Mouse (Mus musculus): ENCODE data around the gene Gm6793.

The Gm6793 gene

DNA sequence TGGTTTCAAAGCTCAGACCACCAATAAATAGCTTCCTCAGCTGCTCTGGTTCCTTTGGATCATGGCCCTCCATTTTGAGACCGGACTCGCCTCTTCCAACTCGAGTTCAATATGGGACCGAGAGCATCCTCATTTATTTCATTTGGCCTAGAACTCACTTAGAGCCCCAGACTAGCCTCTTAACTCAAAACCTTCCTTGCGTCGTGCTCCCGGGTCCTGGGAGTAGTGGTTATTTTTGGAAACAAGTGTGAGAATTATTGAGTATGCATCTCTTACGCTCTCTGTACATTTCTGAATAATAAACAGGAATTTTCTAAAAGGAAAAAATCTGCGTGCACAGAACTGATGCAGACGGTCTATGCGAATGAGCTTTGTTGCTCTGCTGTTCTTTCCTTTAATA is at the start of gene Gm6793:
Gene Gm6793, minus strand, starts transcription at position 101 of the 400 bp plus-strand sequence.
- in situ Hi-C loops (cut with MboI; ENCODE audit: unreplicated experiment in 2 of 2) = loop anchor here in 1 of 2 experiments (25.0 kb wide), 1 partner anchor 503 kb away; the partner anchor contains the start of gene Wdr59

DNA sequence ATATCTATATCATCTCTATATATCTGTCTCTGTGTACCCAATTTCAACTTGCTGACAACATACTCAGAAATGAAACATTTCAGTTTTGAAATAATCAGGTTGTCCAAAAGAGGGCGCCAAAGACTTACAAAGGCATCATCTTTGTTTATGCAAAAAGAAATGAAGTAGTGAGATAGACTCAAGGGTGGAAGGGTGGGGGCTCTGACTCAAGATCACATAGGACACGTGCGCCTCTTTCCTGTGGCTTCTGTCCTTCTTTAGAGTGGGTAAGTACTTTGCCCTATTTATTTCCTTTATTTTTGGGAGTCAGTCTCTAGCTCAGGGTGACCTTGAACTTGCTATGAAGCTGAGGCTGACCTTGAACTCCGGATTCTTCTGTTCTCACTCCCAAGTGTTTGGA is 46.5 kb upstream of the Gm6793 start:
- in situ Hi-C loops (cut with MboI; ENCODE audit: unreplicated experiment in 2 of 2) = loop anchor here in 1 of 2 experiments (5.0 kb wide), 1 partner anchor 1921 kb away; no protein-coding TSS in a partner anchor

DNA sequence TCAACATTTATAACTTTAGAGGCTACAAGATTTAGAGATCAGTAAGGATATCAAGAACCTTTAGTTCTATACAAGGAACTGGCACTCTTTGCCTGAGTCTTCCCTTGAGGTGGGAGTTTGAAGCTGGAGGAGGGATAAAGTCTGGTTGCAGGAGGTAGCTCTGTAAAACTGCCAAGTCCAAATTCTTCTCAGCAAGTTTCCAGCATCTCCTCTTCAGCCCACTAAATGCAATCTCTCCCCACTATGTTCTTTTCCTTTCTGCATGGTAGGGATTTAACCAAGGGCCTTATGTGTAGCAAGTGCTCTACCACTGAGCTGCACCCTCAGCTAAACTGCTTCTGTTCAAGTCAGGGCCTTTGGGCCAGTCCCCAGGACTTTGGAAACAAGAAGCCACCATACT is 39.6 kb upstream of the Gm6793 start:
- in situ Hi-C loops (cut with MboI; ENCODE audit: unreplicated experiment in 2 of 2) = no loop called here

DNA sequence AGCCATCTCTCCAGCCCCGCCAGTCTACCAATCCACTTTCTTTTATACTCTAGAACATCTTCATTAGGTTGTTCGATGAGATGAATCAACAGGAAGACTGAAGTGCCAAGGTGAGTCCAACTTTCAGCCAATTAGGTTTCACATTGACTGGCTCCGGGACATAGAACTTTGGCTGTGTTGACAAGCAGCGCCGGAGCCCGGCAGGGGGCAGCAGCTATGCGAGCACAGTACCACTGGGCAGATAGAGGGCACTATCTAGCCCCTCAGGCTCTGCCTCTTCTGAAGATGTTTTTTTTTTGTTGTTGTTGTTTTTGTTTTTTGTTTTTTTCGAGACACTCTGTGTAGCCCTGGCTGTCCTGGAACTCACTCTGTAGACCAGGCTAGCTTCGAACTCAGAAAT is 36.7 kb upstream of the Gm6793 start:
- in situ Hi-C loops (cut with MboI; ENCODE audit: unreplicated experiment in 2 of 2) = no loop called here

DNA sequence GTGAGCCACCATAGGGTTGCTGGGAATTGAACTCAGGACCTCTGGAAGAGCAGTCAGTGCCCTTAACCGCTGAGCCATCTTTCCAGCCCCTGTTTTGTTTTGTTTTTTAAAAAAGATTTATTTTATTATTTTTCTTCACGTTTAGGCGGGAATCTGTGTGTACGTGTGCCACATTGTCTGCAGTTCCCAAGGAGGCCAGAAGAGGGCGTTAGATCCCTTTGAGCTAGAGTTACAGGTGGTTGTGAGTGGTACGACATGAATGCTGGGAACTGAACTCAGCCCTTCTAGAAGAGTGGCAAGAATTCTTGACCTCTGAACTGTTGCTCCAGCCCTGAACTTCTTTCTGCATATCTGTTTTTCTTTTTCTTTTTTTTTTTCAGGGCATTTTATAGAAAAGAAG is 35.1 kb upstream of the Gm6793 start:
- in situ Hi-C loops (cut with MboI; ENCODE audit: unreplicated experiment in 2 of 2) = loop anchor here (5.0 to 25.0 kb wide), 3 partner anchors 713 to 1932 kb away; partner anchors contain the start of gene Mlkl (in 1 of the 2)

DNA sequence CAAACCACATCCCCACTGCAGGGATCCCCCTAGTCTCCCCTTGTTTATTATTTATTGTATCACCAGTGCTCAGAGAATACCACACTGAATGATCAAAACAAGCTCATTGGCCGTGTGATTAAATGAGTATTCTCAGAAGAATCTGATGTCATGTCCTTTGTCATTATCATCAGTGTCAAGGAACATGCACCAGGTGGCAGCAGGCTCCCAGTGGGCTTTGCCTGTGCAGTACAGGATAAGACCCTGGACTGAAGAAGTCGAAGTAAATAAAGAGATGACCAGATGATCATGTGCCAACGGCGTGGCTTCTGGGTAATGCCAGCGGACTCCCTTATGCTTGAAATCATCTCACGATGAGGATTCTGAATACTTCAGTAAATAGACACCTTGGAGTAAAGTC is 33.5 kb upstream of the Gm6793 start:
- in situ Hi-C loops (cut with MboI; ENCODE audit: unreplicated experiment in 2 of 2) = loop anchor here (5.0 to 25.0 kb wide), 3 partner anchors 711 to 1934 kb away; partner anchors contain the start of gene Mlkl (in 1 of the 2)

DNA sequence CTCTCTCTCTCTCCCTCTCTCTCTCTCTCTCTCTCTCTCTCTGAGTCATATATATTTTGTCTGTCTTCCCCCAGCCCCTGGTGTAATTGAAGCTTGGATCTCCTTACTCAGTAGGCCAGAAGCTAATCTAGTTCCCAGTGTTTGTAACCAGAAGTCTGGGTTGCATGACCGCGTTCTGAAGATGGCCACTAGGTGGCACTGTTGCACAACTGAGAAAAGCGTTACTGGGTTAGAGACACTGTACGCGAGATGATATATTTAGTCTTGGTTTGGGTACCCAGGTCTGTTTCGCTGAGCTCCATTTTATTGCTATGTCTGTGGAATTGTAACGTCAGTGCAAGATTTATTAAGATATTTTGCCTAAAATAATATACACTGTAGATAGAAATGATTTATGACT is 31.1 kb upstream of the Gm6793 start:
- in situ Hi-C loops (cut with MboI; ENCODE audit: unreplicated experiment in 2 of 2) = loop anchor here (5.0 to 25.0 kb wide), 3 partner anchors 709 to 1936 kb away; partner anchors contain the start of gene Mlkl (in 1 of the 2)

DNA sequence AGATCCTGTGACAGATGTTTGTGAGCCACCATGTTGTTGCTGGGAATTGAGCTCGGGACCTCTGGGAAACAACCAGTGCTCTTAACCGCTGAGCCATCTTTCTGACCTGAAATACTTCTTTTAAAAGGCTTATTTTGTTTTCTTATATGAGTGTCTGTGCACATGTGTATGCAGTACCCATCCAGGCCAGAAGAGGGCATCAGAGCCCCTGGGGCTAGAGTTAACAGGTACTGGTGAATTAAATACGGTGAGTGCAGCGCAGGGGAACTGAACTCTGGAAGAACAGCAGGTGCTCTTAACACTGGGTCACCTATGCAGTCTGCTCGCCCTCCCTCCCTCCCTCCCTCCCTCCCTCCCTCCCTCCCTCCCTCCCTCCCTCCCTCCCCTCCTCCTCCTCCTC is 30.3 kb upstream of the Gm6793 start:
- in situ Hi-C loops (cut with MboI; ENCODE audit: unreplicated experiment in 2 of 2) = loop anchor here (5.0 to 25.0 kb wide), 3 partner anchors 708 to 1937 kb away; partner anchors contain the start of gene Mlkl (in 1 of the 2)

DNA sequence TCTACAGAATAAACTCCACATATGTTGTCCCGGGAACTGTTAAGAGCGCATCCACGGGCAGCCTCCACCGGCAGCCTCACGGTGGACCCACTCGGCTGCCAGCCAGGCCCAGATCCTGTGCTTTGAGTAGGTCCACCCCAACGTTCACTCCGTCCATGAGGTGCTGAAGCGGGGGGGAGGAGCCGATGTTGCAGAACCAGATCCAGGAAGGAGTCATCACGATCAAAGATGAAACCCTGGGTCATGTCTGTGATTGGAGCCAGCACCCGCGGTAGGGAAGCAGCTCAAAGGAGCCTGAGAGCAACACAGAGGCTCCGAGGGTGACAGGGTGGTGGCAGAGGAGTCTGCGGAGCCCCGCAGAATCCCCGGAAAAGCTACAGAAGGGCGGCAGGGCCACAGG is 22.7 kb upstream of the Gm6793 start:
- in situ Hi-C loops (cut with MboI; ENCODE audit: unreplicated experiment in 2 of 2) = loop anchor here in 1 of 2 experiments (25.0 kb wide), 1 partner anchor 700 kb away; the partner anchor contains the start of gene Mlkl

DNA sequence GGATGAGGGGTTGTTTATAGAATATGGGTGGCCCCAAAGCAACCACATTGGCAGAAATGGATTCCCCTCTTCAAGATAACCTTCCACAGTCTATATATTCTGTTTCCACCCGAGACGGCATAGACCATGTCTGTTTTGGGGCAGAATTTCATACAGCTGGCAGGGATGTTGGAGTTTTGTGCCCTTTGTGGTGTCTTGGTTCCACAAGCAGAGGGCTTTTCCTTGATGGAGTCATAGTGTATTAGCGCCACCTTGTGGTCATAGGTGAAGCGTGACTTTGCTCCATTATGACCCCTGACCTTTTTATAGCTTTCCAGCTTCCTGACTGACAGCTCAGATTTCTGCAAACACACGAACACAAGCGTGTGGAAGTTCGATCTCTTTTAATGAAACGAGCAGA is 19.8 kb upstream of the Gm6793 start:
- in situ Hi-C loops (cut with MboI; ENCODE audit: unreplicated experiment in 2 of 2) = loop anchor here (5.0 to 25.0 kb wide), 5 partner anchors 42 to 697 kb away; partner anchors contain the start of genes Adat1 (in 1 of the 2) and Mlkl (in 1 of the 2)

DNA sequence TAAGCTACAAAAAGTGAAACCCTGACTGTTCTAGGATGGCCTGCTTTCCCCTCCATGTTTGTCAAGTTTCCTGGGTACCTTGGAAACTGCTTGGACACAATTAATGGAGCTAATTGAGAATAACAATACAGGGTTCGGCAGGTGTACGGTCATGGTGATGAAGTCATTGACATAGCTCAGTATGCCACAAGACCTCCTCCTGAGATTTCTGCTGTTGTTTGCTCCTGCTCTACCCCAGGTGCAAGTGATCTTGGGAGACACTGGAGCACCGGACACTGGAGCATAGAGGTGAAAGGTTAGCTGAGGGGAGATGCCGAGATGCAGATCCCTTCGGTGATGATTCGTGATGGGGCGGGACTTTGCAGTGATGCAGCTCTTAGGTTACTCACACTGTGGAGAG is 18.2 kb upstream of the Gm6793 start:
- in situ Hi-C loops (cut with MboI; ENCODE audit: unreplicated experiment in 2 of 2) = loop anchor here (5.0 to 25.0 kb wide), 5 partner anchors 41 to 696 kb away; partner anchors contain the start of genes Adat1 (in 1 of the 2) and Mlkl (in 1 of the 2)

DNA sequence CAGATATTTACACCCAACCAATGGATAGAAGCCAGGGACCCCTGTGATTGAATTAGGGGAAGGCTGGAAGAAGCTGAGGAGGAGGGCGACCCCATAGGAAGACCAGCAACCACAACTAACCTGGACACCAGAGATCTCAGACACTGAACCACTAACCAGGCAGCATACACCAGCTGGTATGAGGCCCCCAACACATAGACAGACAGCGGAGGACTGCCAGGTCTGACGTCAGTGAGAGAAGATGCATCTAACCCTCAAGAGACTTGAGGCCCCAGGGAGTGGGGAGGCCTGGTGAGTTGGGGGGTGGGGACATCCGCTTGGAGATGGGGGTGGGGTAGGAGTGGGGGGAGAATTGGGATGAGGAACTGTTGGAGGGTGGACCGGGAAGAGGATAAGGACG is 15.8 kb upstream of the Gm6793 start:
- in situ Hi-C loops (cut with MboI; ENCODE audit: unreplicated experiment in 2 of 2) = loop anchor here (5.0 to 25.0 kb wide), 5 partner anchors 38 to 693 kb away; partner anchors contain the start of genes Adat1 (in 1 of the 2) and Mlkl (in 1 of the 2)

DNA sequence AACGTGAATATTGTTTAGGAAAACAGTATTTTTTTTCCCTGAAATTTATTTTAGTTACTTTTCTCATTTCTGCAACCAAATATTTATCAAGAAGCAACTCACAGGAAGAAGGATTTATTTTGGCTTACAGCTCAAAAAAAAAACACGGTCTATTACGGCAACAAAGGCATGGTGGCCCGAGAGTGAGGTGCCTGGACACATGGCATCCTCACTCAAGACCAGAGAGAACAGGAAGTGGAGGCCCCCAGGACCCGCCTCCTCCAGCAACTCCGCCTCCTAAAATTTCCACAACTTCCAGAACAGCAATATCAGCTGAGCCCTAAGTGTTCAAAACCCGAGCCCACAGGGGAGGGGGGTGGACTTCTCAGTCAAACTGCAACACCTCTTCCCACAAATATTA is 14.6 kb upstream of the Gm6793 start:
- in situ Hi-C loops (cut with MboI; ENCODE audit: unreplicated experiment in 2 of 2) = loop anchor here in 1 of 2 experiments (25.0 kb wide), 1 partner anchor 692 kb away; the partner anchor contains the start of gene Mlkl

DNA sequence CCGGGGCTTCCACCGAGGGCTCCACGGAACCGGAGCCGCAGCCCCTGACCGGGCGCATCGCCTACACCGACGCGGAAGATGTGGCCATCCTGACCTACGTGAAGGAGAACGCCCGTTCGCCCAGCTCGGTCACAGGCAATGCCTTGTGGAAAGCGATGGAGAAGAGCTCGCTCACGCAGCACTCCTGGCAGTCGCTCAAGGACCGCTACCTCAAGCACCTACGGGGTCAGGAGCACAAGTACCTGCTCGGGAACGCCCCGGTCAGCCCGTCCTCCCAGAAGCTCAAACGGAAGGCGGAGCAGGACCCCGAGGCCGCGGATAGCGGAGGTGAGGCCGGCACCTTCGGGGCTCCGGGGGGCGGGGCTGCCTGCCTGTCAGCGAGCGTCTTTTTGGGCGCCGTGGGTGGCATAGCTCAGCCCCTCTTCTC is 3.0 kb downstream of the Gm6793 start:
- in situ Hi-C loops (cut with MboI; ENCODE audit: unreplicated experiment in 2 of 2) = loop anchor here in 1 of 2 experiments (25.0 kb wide), 1 partner anchor 500 kb away; the partner anchor contains the start of gene Wdr59

DNA sequence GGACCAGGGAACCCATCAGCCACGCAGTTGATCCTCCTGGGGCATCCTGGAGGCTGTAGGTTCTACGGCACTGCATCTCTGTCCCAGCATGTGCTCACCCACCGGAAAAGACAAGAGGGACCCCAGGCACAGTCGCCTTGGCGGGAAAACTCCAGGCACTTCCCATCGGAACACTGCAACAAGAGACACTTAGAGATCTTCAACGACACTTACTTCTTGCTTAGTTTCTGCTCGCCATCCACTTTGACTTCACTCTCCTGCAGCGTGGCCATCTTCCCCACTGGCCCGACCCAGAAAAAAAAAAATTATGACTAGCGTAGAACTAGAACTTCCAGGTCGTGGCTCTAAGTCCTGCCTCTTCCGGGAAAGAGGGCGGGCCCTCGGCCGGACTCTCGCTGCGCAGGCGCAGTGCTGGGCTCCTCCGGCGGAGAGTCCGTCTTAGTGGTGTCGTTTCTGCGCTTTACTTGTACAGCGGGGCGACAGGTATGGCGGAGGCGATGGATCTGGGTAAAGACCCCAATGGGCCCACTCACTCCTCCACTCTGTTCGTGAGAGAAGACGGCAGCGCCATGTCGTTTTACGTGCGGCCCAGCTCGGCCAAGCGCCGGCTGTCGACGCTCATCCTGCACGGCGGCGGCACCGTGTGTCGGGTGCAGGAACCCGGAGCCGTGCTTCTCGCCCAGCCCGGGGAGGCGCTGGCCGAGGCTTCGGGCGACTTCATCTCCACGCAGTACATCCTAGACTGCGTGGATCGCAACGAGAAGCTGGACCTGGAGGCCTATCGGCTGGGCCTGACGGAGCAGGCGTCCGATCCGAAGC is 3.6 kb downstream of the Gm6793 start, which contains the start of the genes Kars and Terf2ip:
Gene Kars, minus strand, starts transcription at position 327 of the 819 bp plus-strand sequence.
Gene Terf2ip, plus strand, starts transcription at position 402 of the 819 bp plus-strand sequence.
- in situ Hi-C loops (cut with MboI; ENCODE audit: unreplicated experiment in 2 of 2) = loop anchor here in 1 of 2 experiments (25.0 kb wide), 1 partner anchor 499 kb away; the partner anchor contains the start of gene Wdr59

DNA sequence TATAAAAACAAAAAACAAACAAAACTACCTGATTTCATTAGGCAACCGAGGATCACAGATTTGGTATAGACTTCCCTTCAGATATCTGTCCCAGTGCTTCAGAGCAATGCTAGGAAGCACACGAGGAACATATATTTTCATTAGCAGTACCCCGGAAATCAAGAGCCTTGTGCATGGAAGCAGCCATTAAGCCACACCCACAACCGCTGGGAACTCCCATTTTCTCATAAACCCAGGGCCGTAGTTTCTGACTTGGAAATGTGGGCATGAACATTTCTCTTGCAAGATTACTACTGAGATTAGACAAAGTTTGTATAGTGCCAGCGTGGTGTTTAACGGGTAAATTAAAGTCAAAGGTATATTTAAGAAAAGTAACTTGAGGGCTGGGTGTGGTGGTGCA is 5.3 kb downstream of the Gm6793 start:
- in situ Hi-C loops (cut with MboI; ENCODE audit: unreplicated experiment in 2 of 2) = loop anchor here in 1 of 2 experiments (25.0 kb wide), 1 partner anchor 497 kb away; the partner anchor contains the start of gene Wdr59

DNA sequence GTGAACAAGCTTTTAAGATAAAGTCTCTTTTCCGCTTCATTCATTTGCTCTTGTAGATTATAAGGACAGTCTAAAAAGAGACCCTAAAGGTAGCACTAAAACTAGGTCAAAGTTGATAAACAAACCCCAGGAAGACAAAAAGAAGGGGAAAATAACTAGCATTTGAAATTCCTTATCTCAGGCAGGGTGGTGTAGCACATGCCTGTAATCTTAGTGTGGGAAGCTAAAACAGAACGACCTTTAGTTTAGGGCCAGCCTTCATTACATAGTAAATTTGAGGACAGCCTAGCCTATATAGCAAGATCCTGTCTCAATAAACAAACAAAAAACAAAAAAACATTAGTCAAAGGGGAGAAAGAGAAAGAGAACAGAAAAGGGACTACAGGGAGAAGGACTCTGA is 7.2 kb downstream of the Gm6793 start:
- in situ Hi-C loops (cut with MboI; ENCODE audit: unreplicated experiment in 2 of 2) = loop anchor here in 1 of 2 experiments (25.0 kb wide), 1 partner anchor 495 kb away; the partner anchor contains the start of gene Wdr59

DNA sequence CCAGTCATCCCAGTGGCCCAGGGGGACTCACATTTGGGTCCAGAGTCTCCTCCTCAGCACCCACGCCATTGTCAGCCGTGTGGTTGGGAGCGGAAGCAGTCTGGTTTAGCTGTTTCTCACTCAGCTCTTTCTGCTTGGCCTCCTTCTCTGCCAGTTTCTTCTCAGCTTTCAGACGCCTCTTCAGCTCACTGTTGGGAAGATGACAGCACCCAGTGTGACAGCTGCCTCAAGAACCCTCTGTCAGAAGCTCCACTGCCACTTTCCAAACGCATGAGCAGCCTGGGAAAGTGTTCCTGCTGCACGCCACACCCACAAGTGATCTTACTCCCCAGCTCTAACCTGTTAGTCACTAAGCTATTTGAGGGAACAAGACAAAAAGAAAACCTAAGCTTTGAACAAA is 9.2 kb downstream of the Gm6793 start:
- in situ Hi-C loops (cut with MboI; ENCODE audit: unreplicated experiment in 2 of 2) = loop anchor here in 1 of 2 experiments (25.0 kb wide), 1 partner anchor 493 kb away; the partner anchor contains the start of gene Wdr59

DNA sequence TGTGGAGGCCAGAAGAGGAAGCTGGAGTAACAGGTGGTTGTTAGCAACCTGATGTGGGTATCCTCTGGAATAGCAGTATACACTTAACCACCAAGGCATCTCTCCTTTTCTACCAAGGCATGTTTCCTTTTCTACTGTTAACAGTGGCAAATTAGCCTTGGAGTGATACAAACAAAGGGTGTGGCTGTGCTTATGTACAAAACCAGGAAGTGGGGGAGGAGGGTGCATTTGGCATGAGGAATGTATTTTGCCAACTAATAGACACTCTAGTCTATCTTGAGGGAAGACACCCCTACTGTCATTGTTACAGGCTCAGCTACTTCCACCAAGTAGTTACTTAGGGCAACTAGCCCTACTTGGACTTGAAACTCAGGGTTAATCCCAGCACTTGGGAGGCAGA is 10.1 kb downstream of the Gm6793 start:
- in situ Hi-C loops (cut with MboI; ENCODE audit: unreplicated experiment in 2 of 2) = loop anchor here in 1 of 2 experiments (25.0 kb wide), 1 partner anchor 492 kb away; the partner anchor contains the start of gene Wdr59

DNA sequence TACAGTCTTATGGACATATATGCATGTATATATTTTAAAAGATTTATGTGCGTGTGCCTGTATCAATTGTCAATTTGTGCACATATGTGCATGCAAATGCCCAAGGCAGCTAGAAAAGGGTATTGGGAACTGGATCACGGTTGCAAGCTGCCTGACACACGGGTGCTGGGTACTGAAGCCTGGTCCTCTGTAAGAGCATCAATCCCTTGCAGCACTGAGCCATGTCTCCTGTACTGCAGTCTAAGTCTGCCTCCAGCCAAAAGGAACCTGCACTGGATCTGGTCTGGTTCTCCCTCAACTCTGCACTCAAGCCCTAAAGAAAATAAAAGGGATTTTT is 22.2 kb downstream of the Gm6793 start:
- in situ Hi-C loops (cut with MboI; ENCODE audit: unreplicated experiment in 2 of 2) = loop anchor here (5.0 to 25.0 kb wide), 4 partner anchors 40 to 655 kb away; partner anchors contain the start of genes Gabarapl2 (in 1 of the 2), Mlkl (in 1 of the 2) and Wdr59 (in 1 of the 2)

Measured in v-Abl transformed pro-B cells (cell line).